Mouse (Mus musculus) ES-E14 (cell line): Measurements from ENCODE around the gene Hsph1. TPM values are rescaled to one million over a fixed set of nuclear protein-coding genes. Genes with fewer than 3 reads are reported as not detected.

Source experiments
- DNase-seq: peaks from one replicate; pipeline ENCODE4 v3.0.0-alpha.2; 2013; ENCODE audit warnings: low read depth, low spot score
- H3K27ac ChIP-seq: 2 replicates; pipeline ENCODE4 v1.5.1; 2012; ENCODE audit warnings: low read depth, mild to moderate bottlenecking, low read length, moderate library complexity, mixed read lengths; ENCODE audit not compliant: poor library complexity, insufficient read depth, severe bottlenecking
- H3K36me3 ChIP-seq: 2 replicates; pipeline ENCODE4 v1.6.1; 2012; ENCODE audit warnings: mild to moderate bottlenecking, low read length, moderate library complexity, mixed read lengths; ENCODE audit not compliant: control insufficient read depth, poor library complexity, insufficient read depth, severe bottlenecking
- H3K4me1 ChIP-seq, 2 experiments: fragments of 150-350 bp in 1 of 2; sonication (generic) in 1 of 2; 2 replicates each; pipeline ENCODE4 v1.6.1; 2012; ENCODE audit warnings: low read length in 2 of 2, mild to moderate bottlenecking in 1 of 2, mixed read lengths in 1 of 2; ENCODE audit not compliant: control insufficient read depth in 2 of 2, insufficient read depth in 2 of 2, poor library complexity in 1 of 2
- H3K4me3 ChIP-seq, 2 experiments: fragments of 150-350 bp in 1 of 2; sonication (generic) in 1 of 2; 2 replicates each; pipeline ENCODE4 v1.5.1; 2012; ENCODE audit warnings: low read length in 2 of 2, low read depth in 1 of 2, mild to moderate bottlenecking in 1 of 2, mixed read lengths in 1 of 2; ENCODE audit not compliant: insufficient read depth in 1 of 2, poor library complexity in 1 of 2, severe bottlenecking in 1 of 2
- H3K9ac ChIP-seq: 2 replicates; pipeline ENCODE4 v1.6.1; 2012; ENCODE audit warnings: low read depth, mild to moderate bottlenecking, low read length, mixed read lengths; ENCODE audit not compliant: poor library complexity, insufficient read depth, severe bottlenecking
- H3K9me3 ChIP-seq: fragments of 150-350 bp; sonication (generic); 2 replicates; pipeline ENCODE4 v1.6.1; 2012; ENCODE audit warnings: low read depth, mild to moderate bottlenecking, low read length; ENCODE audit not compliant: control insufficient read depth, insufficient read depth
- CHD2 ChIP-seq: IDR thresholded peaks from 2 replicates; pipeline ENCODE4 v1.6.1; 2014; ENCODE audit warnings: mild to moderate bottlenecking, low read depth, low read length, inconsistent platforms
- HCFC1 ChIP-seq: IDR thresholded peaks from 2 replicates; pipeline ENCODE4 v1.6.1; 2012; ENCODE audit warnings: low read length, inconsistent platforms, borderline replicate concordance; ENCODE audit not compliant: insufficient read depth
- MAFK ChIP-seq: IDR thresholded peaks from 2 replicates; pipeline ENCODE4 v1.6.1; 2014; ENCODE audit warnings: mild to moderate bottlenecking, low read depth, low read length, inconsistent platforms; ENCODE audit not compliant: insufficient read depth
- ZC3H11A ChIP-seq: IDR thresholded peaks from 2 replicates; pipeline ENCODE4 v1.6.1; 2012; ENCODE audit warnings: low read depth, mild to moderate bottlenecking, inconsistent platforms, low read length, borderline replicate concordance
- ZNF384 ChIP-seq: IDR thresholded peaks from 2 replicates; pipeline ENCODE4 v1.6.1; 2012; ENCODE audit warnings: low read depth, low read length, inconsistent platforms
- in situ Hi-C, 2 experiments: fragments of 600-800 bp; cut with MboI; formaldehyde crosslinking; loops; one replicate each; pipeline ENCODE4 v1.15.1; 2025; ENCODE audit warnings: low sequenced_read_pairs in 2 of 2, inconsistent platforms in 1 of 2; ENCODE audit not compliant: unreplicated experiment in 2 of 2
- total RNA-seq: library from RNA; depleted of rRNA; stranded (reverse); fragments of 300-350 nt; gene quantifications from 2 replicates; pipeline ENCODE4 v1.2.3, GENCODE M21; 2012

Hsph1 gene
- total RNA-seq, 1 experiment = 98.3 TPM

DNA sequence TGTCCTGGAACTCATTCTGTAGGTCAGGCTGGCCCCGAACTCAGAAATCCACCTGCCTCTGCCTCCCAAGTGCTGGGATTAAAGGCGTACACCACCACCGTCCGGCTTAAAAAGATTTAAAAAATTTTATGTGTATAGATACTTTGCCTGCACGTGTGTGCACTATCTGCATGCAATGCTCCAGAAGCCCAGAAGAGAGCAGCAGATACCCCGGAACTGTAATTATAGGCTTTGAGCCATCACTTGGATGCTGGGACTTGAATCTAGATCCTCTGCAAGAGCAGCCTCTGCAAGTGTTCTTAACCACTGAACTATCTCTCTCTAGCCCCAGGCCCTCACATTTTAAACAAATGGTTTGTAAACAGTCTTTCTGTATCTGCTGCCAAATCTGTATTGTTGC lies 26.8 kb upstream of the Hsph1 start:
- TF ChIP-seq ZNF384 = no peak
- no peak for TF ChIP-seq MAFK
- TF ChIP-seq HCFC1 = no peak
- Histone ChIP-seq H3K4me3 (no peak overlapping the region), H3K9me3 (no peaks in the 10 kb centered on the region), H3K36me3 (no peaks in the 10 kb centered on the region), H3K4me1 (peaks cover 0 to 5% of the 10 kb centered on the region in 2 experiments; a peak in 2 of 4 replicates), H3K9ac (no peak overlapping the region), H3K27ac (no peak overlapping the region)
- in situ Hi-C loops = loop anchor here in 1 of 2 experiments (25.0 kb wide), 1 partner anchor 101 kb away; no protein-coding TSS in a partner anchor
- DNase-seq = no peak

GRCm38 (mm10) chr5:149661428-149661827 lies 25.3 kb upstream of the Hsph1 start:
- in situ Hi-C loops = loop anchor here in 1 of 2 experiments (25.0 kb wide), 1 partner anchor 99 kb away; no protein-coding TSS in a partner anchor
- Histone ChIP-seq H3K4me3 (no peak overlapping the region), H3K9me3 (no peaks in the 10 kb centered on the region), H3K4me1 (peaks cover 0 to 5% of the 10 kb centered on the region in 2 experiments; a peak in 2 of 4 replicates), H3K9ac (no peak overlapping the region), H3K36me3 (no peaks in the 10 kb centered on the region), H3K27ac (no peak overlapping the region)
- no peak for TF ChIP-seq MAFK
- TF ChIP-seq ZNF384 = no peak
- no peak for TF ChIP-seq ZC3H11A
- no peak for DNase-seq

- TF ChIP-seq ZNF384 (no peak), MAFK (no peak), CHD2 (no peak), ZC3H11A (no peak), HCFC1 (no peak)
- no peak overlapping the region for H3K9ac ChIP-seq
- in situ Hi-C loops = loop anchor here in 1 of 2 experiments (25.0 kb wide), 1 partner anchor 97 kb away; no protein-coding TSS in a partner anchor
- no peak for DNase-seq
- H3K4me3 ChIP-seq = no peak overlapping the region
- H3K9me3 ChIP-seq = no peaks in the 10 kb centered on the region
- no peaks in the 10 kb centered on the region for H3K36me3 ChIP-seq
- no peak overlapping the region; the same call in 1 of the 2 replicates for H3K27ac ChIP-seq
- H3K4me1 ChIP-seq = peaks cover 0 to 5% of the 10 kb centered on the region in 2 experiments; a peak in 2 of 4 replicates
Measured at GRCm38 (mm10) chr5:149659414-149659780, 23.2 kb upstream of the Hsph1 start.

GRCm38 (mm10) chr5:149658741-149659413 lies 22.7 kb upstream of the Hsph1 start:
- no peaks in the 10 kb centered on the region for H3K9me3 ChIP-seq
- no peaks in the 10 kb centered on the region for H3K36me3 ChIP-seq
- no peak overlapping the region for H3K4me3 ChIP-seq
- no peak overlapping the region for H3K9ac ChIP-seq
- peaks cover 0 to 5% of the 10 kb centered on the region in 2 experiments; a peak in 2 of 4 replicates for H3K4me1 ChIP-seq
- TF ChIP-seq CHD2 (peak; percentile 70; the same call in 1 of the 2 replicates), HCFC1 (no peak), MAFK (no peak), ZNF384 (no peak)
- no peak overlapping the region; the same call in 1 of the 2 replicates for H3K27ac ChIP-seq
- no peak for DNase-seq
- in situ Hi-C loops = loop anchor here in 1 of 2 experiments (25.0 kb wide), 1 partner anchor 97 kb away; no protein-coding TSS in a partner anchor
